Mouse (Mus musculus) adrenal gland, adult 18-20 months (tissue): Measurements from ENCODE around the gene Cdk7. TPM values are rescaled to one million over a fixed set of nuclear protein-coding genes. Genes with fewer than 3 reads are reported as not detected.

ENCODE experiments used
- DNase-seq, 2 experiments: peaks; one replicate each; pipeline ENCODE4 v3.0.0; 2021 to 2022; ENCODE audit warnings: low spot score in 2 of 2
- total RNA-seq, 2 experiments: library from RNA; stranded (reverse); gene quantifications; 1 replicate in 1 of 2; 2 replicates in 1 of 2; pipeline ENCODE4 v1.2.3; 2021

The Cdk7 gene
- total RNA-seq, 2 experiments from 2014 or later: 33.7 to 36.7 TPM

DNA sequence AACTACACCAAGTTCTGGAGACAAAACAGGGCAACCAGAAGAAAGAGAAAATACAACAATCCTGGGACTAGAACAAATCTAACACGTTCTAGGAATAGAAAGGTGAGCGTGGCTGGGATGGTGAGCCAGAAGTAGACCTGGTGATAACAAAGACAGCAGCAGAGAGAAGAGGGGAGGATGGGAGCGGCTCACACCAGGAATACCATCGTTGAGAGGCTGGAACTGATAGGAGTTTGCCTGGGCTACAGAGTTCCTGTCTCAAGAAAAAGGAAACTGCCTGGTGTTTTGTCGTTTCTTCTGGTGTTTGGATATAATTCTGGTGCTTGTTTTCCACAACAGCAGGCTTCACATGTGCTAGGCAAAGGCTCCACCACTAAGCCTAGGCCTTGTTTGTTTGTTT, 2.7 kb downstream of the Cdk7 start:
- DNase-seq: no peak

DNA sequence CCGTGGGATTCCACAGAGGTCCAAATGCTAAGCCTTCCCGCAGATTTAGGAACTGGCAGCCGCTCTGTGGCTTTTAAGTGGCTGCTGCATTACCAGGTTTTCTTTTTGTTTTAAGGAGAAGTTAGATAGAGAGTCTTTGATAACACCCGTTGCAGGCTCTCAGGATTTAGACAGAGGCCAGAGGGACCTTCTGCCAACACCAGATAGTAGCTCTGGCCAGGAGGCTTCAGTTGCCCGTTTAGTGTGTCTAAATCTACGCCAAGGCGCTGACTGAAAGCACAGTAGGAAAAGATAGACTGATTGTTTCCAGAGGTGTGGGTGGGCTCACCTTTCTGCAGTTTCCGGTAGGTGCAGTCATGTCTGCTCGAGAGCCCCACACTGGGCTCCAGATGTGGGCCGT, 5.5 kb downstream of the Cdk7 start:
- no peak for DNase-seq

DNA sequence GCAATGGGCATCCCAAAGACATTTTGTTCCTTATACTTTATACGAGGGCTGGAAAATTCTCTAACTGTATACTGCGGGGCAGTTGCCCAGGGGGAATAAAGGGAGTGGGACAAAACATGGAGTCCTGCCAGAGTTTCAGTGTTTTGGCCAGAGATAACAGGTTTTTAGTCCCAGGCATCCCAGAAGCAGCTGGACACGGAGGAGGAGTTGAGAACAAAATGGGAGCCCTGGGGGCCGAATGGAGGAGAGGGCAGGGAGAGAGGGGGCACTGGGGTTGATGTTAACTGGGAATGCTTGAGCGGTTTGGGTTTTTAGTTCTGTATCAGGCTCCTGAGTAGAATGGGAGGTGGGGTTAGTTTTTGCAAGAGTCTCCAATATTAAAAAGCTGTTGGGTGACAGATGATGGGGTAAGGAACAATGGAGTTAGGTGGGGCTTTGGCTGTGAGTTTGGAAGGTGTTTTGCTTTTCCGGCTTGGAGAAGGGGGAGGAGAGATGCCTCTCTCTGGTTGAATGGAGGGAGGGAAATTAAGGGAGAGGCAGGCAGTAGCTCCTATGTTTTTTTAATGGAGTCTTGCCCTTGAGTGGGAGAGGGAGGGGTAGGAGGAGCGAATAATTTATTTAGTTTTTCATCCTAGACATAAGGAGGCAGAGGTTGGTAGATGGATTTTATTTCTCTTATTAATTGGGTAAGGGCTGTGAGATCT, 6.5 kb downstream of the Cdk7 start:
- DNase-seq: no peak

DNA sequence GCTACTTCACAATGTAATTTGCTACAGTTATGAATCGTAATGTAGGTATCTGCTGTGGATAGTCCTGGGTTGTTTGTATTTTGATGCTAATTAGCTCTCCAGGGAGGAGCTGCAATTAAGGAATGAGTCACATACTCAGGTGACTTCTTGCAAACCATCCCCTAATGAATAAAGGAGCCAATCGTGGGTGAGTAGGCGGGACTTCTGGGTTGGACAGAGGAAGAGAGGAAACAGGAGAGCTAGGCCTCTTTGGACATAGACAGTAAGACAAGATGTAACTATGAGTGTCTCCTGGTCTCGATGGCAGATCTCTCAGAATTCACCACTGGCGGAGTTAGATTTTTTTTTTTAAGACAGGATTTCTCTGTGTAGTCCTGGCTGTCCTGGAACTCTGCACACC, 9.1 kb downstream of the Cdk7 start:
- no peak for DNase-seq

DNA sequence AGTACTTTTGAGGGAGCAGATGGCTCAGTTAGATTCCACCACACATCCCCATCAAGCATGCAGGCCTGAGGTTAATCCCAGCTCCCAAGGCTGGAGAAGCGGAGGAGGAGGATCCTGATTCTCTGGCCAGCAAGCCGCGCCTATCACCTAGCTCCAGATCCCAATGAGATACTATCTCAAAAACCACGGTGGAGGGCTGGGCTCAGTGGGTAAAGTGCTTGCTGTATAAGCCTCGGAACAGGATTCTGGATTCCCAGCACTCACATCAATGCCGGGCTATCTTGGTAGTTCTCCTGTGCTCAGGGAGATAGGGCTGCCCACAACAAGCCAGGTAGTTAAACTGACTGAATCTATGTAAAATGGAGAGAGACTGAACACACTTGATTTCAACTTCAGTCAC, 15.3 kb downstream of the Cdk7 start:
- no peak for DNase-seq

DNA sequence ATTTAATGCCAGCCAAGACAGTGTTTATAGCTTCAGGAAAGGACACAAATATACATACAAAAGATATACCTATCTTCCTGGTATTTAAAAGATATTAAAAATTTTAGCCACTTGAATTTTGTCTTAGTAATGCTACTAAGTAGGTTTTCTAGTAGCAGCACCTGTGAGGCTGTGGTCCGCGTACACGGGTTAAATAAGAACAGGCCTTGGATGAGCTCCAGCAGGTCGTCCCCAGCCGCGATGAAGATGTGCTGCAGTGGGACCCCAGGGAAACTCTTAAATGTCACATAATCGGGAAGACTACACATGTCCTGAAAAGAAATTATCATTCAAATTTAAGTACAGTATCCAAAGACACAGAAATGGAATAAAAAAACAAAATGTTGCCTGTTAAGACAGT, 24.5 kb downstream of the Cdk7 start:
- no peak for DNase-seq

DNA sequence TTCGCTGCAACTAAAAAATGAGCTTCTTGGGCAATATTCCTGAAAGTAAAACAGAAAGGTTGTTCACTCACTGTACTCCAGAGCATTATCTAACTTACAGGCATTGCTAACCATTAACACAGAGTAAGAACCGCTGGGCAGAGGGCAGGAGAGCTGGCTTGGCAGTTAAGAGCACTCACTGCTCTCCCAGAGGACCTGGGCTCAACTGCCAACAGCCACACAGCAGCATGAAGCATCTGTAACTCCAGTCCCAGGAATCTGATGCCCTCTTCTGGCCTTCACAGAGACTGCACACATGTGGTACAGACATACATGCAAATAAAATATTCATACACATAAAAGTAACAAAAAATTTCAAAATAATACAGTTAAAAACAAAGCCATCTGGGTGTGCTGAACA, 27.3 kb downstream of the Cdk7 start:
- DNase-seq: no peak

DNA sequence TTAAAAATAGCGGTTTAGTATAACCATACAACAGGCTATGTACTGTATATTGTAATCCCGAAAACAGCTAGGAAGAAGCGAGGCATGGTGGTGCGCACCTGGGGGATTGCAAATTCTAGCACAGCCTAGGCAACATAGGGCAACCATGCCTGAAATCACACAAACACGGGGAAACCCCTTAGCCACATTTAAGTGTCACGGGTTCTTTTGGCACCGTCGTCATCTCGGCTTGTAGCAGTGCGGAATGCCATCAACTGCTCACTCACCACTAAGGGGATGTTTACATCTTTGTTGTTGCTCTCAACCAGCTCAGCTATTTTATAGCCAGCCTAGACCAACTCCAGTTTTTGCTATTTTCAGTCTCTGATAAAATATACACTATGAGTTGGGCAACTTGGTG, 31.9 kb downstream of the Cdk7 start:
- DNase-seq: no peak

DNA sequence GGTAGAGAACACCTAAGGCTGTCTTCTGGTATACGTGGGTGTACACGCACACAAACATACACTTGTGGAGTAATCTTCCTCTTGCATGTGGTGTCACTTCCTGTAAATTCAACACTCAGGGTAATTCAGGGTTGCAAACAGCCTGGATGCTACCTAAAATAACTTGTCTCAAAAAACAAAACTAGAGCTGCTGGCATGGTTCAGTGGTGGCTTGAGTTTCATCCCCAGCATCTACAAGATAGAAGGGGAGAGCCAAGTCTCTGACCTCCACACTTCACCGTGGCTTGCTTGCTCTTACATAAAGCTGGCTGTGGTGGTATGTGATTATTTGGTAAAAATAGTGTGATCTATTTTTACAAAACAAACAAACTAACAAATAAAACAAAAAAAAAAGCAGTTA, 33.2 kb downstream of the Cdk7 start:
- DNase-seq: no peak

DNA sequence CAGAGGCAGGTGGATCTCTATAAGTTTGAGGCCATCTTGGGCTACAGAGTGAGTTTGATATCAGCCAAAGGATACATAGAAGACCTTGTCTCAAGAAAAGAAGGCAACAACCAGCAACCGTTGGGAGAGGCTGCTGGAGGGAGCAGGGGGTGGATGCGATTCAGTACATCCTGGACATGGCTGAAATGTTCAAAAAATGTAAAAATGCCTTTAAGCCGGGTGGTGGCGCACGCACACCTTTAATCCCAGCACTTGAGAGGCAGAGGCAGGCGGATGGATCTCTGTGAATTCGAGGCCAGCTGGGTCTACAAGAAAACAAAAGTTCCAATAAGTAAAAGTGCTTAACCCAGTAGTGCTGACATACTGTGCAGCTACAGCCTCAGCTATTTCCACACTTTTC, 43.2 kb downstream of the Cdk7 start:
- DNase-seq: no peak

DNA sequence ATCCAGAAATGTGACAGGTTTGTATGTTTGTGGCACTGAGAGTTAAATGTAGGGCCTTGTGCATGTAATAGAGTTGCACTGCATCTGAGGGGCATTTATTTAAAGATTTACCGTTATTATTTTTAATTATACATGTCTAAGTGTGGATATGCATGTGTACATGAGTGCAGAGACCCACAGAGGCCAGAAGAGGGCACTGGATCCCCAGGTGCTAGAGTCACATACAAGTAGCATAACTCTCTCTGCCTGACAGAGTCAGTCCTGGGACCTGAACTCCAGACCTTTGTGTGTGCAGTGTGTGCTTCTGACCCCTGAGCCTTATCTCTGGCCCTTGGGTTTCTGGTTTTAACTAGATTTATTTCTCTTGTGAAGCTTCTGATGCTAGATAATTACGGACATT, 46.4 kb downstream of the Cdk7 start:
- DNase-seq: no peak

DNA sequence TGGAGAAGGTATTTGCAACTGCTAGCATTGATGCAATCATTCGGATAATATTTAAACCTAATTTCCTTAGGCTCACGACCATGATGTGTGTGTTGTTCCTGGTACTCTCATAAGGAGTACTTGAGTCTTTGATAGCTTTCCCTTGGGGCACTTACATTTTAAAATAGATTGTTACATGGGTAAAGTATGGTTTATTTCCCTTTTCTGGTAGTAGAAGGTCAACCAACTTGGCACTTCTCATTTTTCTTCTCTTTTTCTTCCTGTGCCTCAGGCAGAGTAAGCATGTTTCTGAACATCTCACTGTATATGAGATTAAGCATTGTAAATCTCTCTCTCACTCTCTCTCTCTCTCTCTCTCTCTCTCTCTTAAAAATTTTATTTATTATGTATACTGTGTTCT, 47.9 kb downstream of the Cdk7 start:
- no peak for DNase-seq

DNA sequence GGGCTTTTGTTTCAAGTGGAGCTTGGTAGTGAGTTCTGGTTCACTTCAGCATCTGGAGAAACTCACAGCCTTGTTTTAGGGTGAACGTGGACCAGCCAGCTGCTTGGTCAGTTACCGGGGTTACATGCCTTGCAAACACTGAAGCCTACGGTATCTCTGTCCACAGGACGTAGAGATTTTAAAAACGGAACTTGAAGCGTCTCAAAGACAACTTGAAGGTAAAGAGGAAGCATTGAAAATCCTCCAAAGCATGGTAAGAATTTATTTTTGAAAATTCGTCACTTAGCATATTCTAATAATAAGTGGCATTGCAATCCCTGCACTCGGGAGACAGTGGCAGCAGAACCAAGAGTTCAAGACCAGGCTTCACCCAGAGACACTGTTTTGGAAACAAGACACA, 49.1 kb downstream of the Cdk7 start:
- DNase-seq: no peak

DNA sequence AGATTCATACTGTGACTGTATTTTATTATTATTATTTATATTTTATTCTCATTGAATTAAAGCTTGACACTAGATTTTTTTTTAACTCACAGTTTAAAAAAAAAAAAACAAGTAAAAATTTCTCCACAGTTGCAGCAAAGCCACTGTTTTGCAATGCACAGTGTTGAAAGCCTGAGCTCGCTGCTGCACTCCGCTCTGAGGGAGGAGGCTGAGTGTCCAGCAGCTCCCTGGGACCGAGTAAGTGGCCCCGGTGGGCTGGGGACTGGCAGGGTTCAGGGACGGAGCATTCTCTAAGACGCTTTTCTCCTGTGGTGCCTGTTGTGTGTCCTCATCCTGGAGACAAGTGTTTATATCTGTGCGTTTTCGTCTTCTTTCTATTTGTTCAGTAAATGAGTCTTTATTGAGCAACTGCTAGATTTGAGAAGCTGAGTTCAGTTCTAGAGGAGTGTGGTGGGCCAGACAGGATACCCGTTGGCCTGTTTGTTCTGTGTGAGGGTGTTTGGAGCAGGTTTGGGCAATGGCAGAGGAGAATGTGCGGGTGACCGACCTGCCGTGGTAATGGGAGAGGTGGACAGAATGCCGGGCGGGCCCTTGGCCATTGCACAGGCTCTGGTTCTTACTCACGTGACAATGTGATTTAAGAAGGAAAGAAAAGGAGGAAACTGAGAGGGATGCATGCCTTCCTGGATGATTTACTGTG, 54.7 kb downstream of the Cdk7 start:
- no peak for DNase-seq

DNA sequence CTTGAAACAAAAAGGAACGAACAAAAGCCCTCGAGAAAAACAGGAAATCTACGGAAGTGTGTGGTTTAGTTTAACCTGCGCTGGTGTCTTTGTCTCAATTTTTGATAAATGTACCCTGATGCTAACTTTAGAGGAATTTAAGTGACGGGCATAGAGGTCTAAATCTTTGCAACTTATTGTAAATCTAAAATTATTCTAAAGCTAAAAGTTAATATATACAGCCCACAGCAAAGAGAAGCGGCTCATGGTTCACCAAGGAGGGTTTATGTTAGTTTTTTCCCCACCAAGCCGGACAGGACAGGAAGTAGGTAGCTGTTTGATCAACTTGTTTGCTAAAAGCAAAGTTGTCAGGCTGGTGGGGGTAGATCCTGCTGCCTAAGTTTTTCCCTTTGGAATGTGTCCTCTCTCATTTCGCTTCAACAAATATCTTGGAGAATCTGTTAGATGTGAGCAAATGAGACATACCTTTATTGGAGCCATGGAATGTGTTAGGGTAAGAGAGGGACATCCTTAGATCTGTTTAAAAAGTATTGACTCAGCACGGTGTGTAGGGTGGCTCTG, 60.5 kb downstream of the Cdk7 start:
- no peak for DNase-seq

DNA sequence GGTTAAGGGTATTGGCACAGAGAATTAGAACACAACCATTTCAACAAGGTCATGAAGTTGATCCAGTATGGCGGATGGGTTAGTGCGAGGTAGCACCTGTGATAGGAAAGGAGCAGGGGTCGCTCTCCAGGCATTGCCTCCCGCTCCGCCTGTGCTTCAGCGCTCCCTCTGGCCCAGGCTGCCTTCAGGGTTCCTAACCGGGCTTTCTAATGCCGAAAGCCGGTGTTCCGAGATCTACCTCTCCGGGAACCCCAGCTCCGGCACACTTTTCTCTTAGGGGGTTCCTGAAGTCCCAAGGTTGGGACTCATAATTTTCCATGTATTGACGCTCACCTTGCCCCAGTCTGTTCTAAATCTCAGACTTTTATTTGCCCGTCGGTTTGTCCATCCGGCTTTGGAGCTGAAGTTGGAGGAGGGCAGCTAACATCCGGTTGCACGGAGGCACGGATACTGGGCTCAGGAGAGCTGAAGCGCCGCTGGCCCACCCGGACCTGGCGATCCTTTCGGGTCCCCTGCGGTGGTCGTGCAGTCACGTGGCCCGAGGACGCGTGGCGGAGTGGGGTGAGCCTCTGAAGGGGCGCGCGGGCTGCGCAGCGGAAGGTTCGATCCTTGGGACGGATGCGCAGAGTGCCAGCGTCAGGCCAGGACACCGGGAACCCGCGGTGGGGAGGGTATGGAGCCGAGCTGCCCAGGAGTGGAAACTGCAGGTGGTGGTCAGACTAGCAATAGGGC, 61.3 kb downstream of the Cdk7 start, which contains the start of gene Ccdc125:
TSS of gene Ccdc125 (plus strand) at position 427 of the 732 bp plus-strand sequence.
- DNase-seq: peak in 1 of 2 experiments; percentile 10

DNA sequence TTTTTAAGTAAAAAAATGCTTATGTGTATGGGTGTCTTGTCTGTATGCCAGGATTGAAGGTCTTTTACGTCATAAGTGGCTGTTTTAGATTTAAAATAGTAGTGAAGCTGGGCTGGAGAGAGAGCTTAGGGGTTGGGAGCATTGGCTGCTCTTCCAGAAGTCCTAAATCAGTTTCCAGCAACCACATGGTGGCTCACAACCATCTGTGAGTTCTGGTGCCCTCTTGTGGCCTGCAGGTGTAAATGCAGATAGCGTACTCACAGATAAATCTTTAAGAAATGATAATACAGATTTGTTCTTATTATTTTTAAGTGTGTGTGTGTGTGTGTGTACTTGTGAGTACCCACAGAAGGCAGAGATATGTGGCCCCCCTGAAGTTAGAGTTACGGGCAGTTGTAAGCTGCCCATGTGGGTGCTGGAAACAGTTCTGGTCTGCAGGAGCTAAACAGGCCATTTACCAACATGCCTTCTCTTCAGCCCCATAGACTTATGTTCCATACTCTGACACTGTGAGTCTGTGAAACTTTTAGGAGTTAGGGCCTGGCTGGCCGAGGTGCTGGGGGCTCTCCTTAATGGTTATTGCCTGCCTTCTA, 70.8 kb downstream of the Cdk7 start:
- DNase-seq: peak; percentile 29 to 46

DNA sequence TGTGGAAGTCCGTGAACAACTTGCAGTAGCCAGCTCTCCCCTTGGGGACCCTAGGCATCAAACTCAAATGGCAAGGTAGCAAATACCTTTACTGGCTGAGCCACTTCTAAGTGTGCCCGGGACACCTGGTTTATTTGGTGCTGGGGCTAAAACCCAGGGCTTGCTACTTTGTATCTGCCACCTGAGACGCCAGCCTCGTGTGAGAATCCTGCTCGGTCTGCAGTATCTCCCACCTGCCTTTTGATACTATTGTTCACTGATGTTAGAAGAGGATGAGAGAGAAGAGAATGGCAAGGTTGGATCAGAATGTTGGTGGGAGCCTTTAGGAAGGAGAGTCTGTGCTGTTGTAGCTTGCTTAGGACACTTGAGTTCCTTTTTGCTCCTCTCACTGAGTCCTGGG, 72.6 kb downstream of the Cdk7 start:
- DNase-seq: no peak
